Mouse (Mus musculus) MEL (cell line): ENCODE measurements at regions not wholly inside any gene's neighbourhood (a gene's known extent, or its start where the extent isn't known, plus 50 kb on each side); places are given as distances from the start of the nearest gene placed in this dataset.

Experiments used
- DNase-seq: peaks from one replicate; pipeline ENCODE4 v3.0.0; 2011; ENCODE audit warnings: low read depth, low spot score
- H3K27ac ChIP-seq: 2 replicates; pipeline ENCODE4 v1.5.1; 2012; ENCODE audit warnings: low read depth, mild to moderate bottlenecking, control low read depth, low read length, moderate library complexity; ENCODE audit not compliant: control insufficient read depth
- H3K27me3 ChIP-seq, 2 experiments: fragments of 150-350 bp in 1 of 2; sonication (generic) in 1 of 2; 2 replicates each; pipeline ENCODE4 v1.6.1; 2012; ENCODE audit warnings: low read length in 2 of 2, mild to moderate bottlenecking in 2 of 2, improper control_type of control experiment in 1 of 2, moderate library complexity in 1 of 2; ENCODE audit not compliant: insufficient read depth in 2 of 2, control insufficient read depth in 1 of 2
- H3K36me3 ChIP-seq, 2 experiments: 2 replicates each; pipeline ENCODE4 v1.6.1; 2012 to 2014; ENCODE audit warnings: low read length in 2 of 2, improper control_type of control experiment in 1 of 2, inconsistent platforms in 1 of 2, mild to moderate bottlenecking in 1 of 2; ENCODE audit not compliant: insufficient read depth in 2 of 2, control insufficient read depth in 1 of 2
- H3K4me1 ChIP-seq, 2 experiments: fragments of 150-350 bp in 1 of 2; sonication (generic) in 1 of 2; 2 replicates each; pipeline ENCODE4 v1.6.1; 2012; ENCODE audit warnings: low read length in 2 of 2, improper control_type of control experiment in 1 of 2, mild to moderate bottlenecking in 1 of 2; ENCODE audit not compliant: insufficient read depth in 2 of 2, control insufficient read depth in 1 of 2
- H3K4me3 ChIP-seq, 2 experiments: fragments of 150-350 bp in 1 of 2; sonication (generic) in 1 of 2; 2 replicates each; pipeline ENCODE4 v1.5.1; 2012; ENCODE audit warnings: low read depth in 2 of 2, low read length in 2 of 2, mild to moderate bottlenecking in 2 of 2, moderate library complexity in 2 of 2, control low read depth in 1 of 2, improper control_type of control experiment in 1 of 2; ENCODE audit not compliant: control insufficient read depth in 1 of 2, insufficient read depth in 1 of 2
- H3K79me2 ChIP-seq: 2 replicates; pipeline ENCODE4 v1.6.1; 2012; ENCODE audit warnings: mild to moderate bottlenecking, low read length, moderate library complexity; ENCODE audit not compliant: control insufficient read depth, poor library complexity, insufficient read depth
- H3K9ac ChIP-seq: 2 replicates; pipeline ENCODE4 v1.6.1; 2012; ENCODE audit warnings: low read depth, mild to moderate bottlenecking, control low read depth, low read length, moderate library complexity; ENCODE audit not compliant: control insufficient read depth, poor library complexity, severe bottlenecking
- H3K9me3 ChIP-seq: fragments of 150-350 bp; sonication (generic); replicated peaks from 2 replicates; pipeline ENCODE4 v1.6.1; 2012; ENCODE audit warnings: mild to moderate bottlenecking, low read length, improper control_type of control experiment, moderate library complexity; ENCODE audit not compliant: insufficient read depth
- BHLHE40 ChIP-seq: IDR thresholded peaks from 2 replicates; pipeline ENCODE4 v1.6.1; 2012; ENCODE audit warnings: low read depth, mild to moderate bottlenecking, inconsistent platforms, low read length, improper control_type of control experiment, borderline replicate concordance
- CHD1 ChIP-seq: IDR thresholded peaks from 2 replicates; pipeline ENCODE4 v1.6.1; 2012; ENCODE audit warnings: low read depth, mild to moderate bottlenecking, inconsistent platforms, low read length, improper control_type of control experiment
- CHD2 ChIP-seq: IDR thresholded peaks from 2 replicates; pipeline ENCODE4 v1.6.1; 2011; ENCODE audit warnings: low read length, improper control_type of control experiment
- CTCF ChIP-seq, 3 experiments: IDR thresholded peaks in 2 of 3; conservative IDR thresholded peaks in 1 of 3; 2 replicates each; pipeline ENCODE4 v1.5.1; 2011 to 2012; ENCODE audit warnings: low read length in 3 of 3, low read depth in 2 of 3, mild to moderate bottlenecking in 2 of 3, improper control_type of control experiment in 1 of 3, inconsistent platforms in 1 of 3, mixed read lengths in 1 of 3, moderate library complexity in 1 of 3; ENCODE audit not compliant: control insufficient read depth in 1 of 3, insufficient read depth in 1 of 3, poor library complexity in 1 of 3, severe bottlenecking in 1 of 3
- E2F4 ChIP-seq: IDR thresholded peaks from 2 replicates; pipeline ENCODE4 v1.6.1; 2011; ENCODE audit warnings: low read depth, low read length, improper control_type of control experiment, borderline replicate concordance
- ELF1 ChIP-seq: IDR thresholded peaks from 2 replicates; pipeline ENCODE4 v1.6.1; 2014; ENCODE audit warnings: low read depth, mild to moderate bottlenecking, inconsistent platforms, low read length, improper control_type of control experiment, moderate library complexity
- ETS1 ChIP-seq: IDR thresholded peaks from 2 replicates; pipeline ENCODE4 v1.6.1; 2012; ENCODE audit warnings: low read depth, mild to moderate bottlenecking, inconsistent platforms, low read length, improper control_type of control experiment, moderate library complexity
- GABPA ChIP-seq: IDR thresholded peaks from 2 replicates; pipeline ENCODE4 v1.6.1; 2012; ENCODE audit warnings: low read depth, mild to moderate bottlenecking, inconsistent platforms, low read length, improper control_type of control experiment, moderate library complexity
- GATA1 ChIP-seq: IDR thresholded peaks from 2 replicates; pipeline ENCODE4 v1.6.1; 2011; ENCODE audit warnings: low read depth, low read length, improper control_type of control experiment
- HCFC1 ChIP-seq: IDR thresholded peaks from 2 replicates; pipeline ENCODE4 v1.6.1; 2012; ENCODE audit warnings: low read depth, mild to moderate bottlenecking, inconsistent platforms, low read length, improper control_type of control experiment, moderate library complexity
- JUND ChIP-seq: IDR thresholded peaks from 2 replicates; pipeline ENCODE4 v1.6.1; 2011; ENCODE audit warnings: low read depth, mild to moderate bottlenecking, improper control_type of control experiment, low read length
- KAT2A ChIP-seq: conservative IDR thresholded peaks from 2 replicates; pipeline ENCODE4 v1.6.1; 2012; ENCODE audit warnings: low read depth, low read length, improper control_type of control experiment, inconsistent platforms
- MAFK ChIP-seq: IDR thresholded peaks from 2 replicates; pipeline ENCODE4 v1.6.1; 2011; ENCODE audit warnings: low read depth, mild to moderate bottlenecking, low read length, improper control_type of control experiment, borderline replicate concordance
- MAX ChIP-seq: IDR thresholded peaks from 2 replicates; pipeline ENCODE4 v1.6.1; 2011; ENCODE audit warnings: low read length, improper control_type of control experiment
- MAZ ChIP-seq: IDR thresholded peaks from 2 replicates; pipeline ENCODE4 v1.6.1; 2012; ENCODE audit warnings: low read depth, mild to moderate bottlenecking, inconsistent platforms, low read length, improper control_type of control experiment
- MXI1 ChIP-seq: IDR thresholded peaks from 2 replicates; pipeline ENCODE4 v1.6.1; 2011; ENCODE audit warnings: mild to moderate bottlenecking, low read depth, low read length, improper control_type of control experiment
- MYB ChIP-seq: IDR thresholded peaks from 2 replicates; pipeline ENCODE4 v1.6.1; 2011; ENCODE audit warnings: mild to moderate bottlenecking, low read depth, low read length, improper control_type of control experiment
- MYC ChIP-seq: IDR thresholded peaks from 2 replicates; pipeline ENCODE4 v1.6.1; 2011; ENCODE audit warnings: low read depth, mild to moderate bottlenecking, low read length, improper control_type of control experiment, moderate library complexity
- NELFE ChIP-seq: IDR thresholded peaks from 2 replicates; pipeline ENCODE4 v1.6.1; 2011; ENCODE audit warnings: low read depth, low read length, improper control_type of control experiment
- NRF1 ChIP-seq: IDR thresholded peaks from 2 replicates; pipeline ENCODE4 v1.6.1; 2014; ENCODE audit warnings: low read depth, mild to moderate bottlenecking, inconsistent platforms, low read length, improper control_type of control experiment, moderate library complexity; ENCODE audit not compliant: poor library complexity, insufficient read depth, severe bottlenecking
- POLR2A ChIP-seq, 2 experiments: IDR thresholded peaks; 2 replicates each; pipeline ENCODE4 v1.6.1; 2011 to 2012; ENCODE audit warnings: low read length in 2 of 2, mild to moderate bottlenecking in 2 of 2, control low read depth in 1 of 2, improper control_type of control experiment in 1 of 2, low read depth in 1 of 2, moderate library complexity in 1 of 2; ENCODE audit not compliant: control insufficient read depth in 1 of 2, insufficient read depth in 1 of 2, poor library complexity in 1 of 2
- POLR2AphosphoS2 ChIP-seq: IDR thresholded peaks from 2 replicates; pipeline ENCODE4 v1.6.1; 2011; ENCODE audit warnings: low read length, improper control_type of control experiment
- POLR2AphosphoS5 ChIP-seq: IDR thresholded peaks from 2 replicates; pipeline ENCODE4 v1.6.1; 2012; ENCODE audit warnings: low read depth, borderline replicate concordance, mild to moderate bottlenecking, inconsistent platforms, low read length, moderate library complexity, mixed read lengths
- RAD21 ChIP-seq: IDR thresholded peaks from 2 replicates; pipeline ENCODE4 v1.6.1; 2011; ENCODE audit warnings: mild to moderate bottlenecking, low read depth, low read length, improper control_type of control experiment
- RCOR1 ChIP-seq: IDR thresholded peaks from 2 replicates; pipeline ENCODE4 v1.6.1; 2012; ENCODE audit warnings: low read depth, mild to moderate bottlenecking, inconsistent platforms, low read length, improper control_type of control experiment
- SIN3A ChIP-seq: IDR thresholded peaks from 2 replicates; pipeline ENCODE4 v1.6.1; 2012; ENCODE audit warnings: low read length, improper control_type of control experiment, inconsistent platforms
- SMC3 ChIP-seq: IDR thresholded peaks from 2 replicates; pipeline ENCODE4 v1.6.1; 2011; ENCODE audit warnings: low read depth, low read length, improper control_type of control experiment
- TAL1 ChIP-seq: IDR thresholded peaks from 2 replicates; pipeline ENCODE4 v1.6.1; 2012; ENCODE audit warnings: mild to moderate bottlenecking, inconsistent platforms, low read length, moderate library complexity, mixed read lengths
- TBP ChIP-seq: IDR thresholded peaks from 2 replicates; pipeline ENCODE4 v1.8.0; 2011; ENCODE audit warnings: low read depth, low read length, improper control_type of control experiment
- TCF12 ChIP-seq: IDR thresholded peaks from 2 replicates; pipeline ENCODE4 v1.6.1; 2014; ENCODE audit warnings: low read depth, mild to moderate bottlenecking, inconsistent platforms, low read length, improper control_type of control experiment, moderate library complexity
- UBTF ChIP-seq: IDR thresholded peaks from 2 replicates; pipeline ENCODE4 v1.6.1; 2012; ENCODE audit warnings: low read depth, mild to moderate bottlenecking, inconsistent platforms, low read length, improper control_type of control experiment, moderate library complexity, borderline replicate concordance; ENCODE audit not compliant: insufficient read depth
- USF1 ChIP-seq: IDR thresholded peaks from 2 replicates; pipeline ENCODE4 v1.6.1; 2014; ENCODE audit warnings: low read depth, mild to moderate bottlenecking, inconsistent platforms, low read length, improper control_type of control experiment, moderate library complexity
- USF2 ChIP-seq, 2 experiments: IDR thresholded peaks; 2 replicates each; pipeline ENCODE4 v1.6.1; 2011 to 2012; ENCODE audit warnings: improper control_type of control experiment in 2 of 2, low read length in 2 of 2, borderline replicate concordance in 1 of 2, inconsistent platforms in 1 of 2, low read depth in 1 of 2, mild to moderate bottlenecking in 1 of 2; ENCODE audit not compliant: insufficient read depth in 1 of 2
- ZC3H11A ChIP-seq: IDR thresholded peaks from 2 replicates; pipeline ENCODE4 v1.6.1; 2012; ENCODE audit warnings: low read depth, mild to moderate bottlenecking, inconsistent platforms, low read length, improper control_type of control experiment
- ZKSCAN1 ChIP-seq: IDR thresholded peaks from 2 replicates; pipeline ENCODE4 v1.6.1; 2012; ENCODE audit warnings: low read depth, mild to moderate bottlenecking, inconsistent platforms, low read length, improper control_type of control experiment, moderate library complexity
- ZMIZ1 ChIP-seq: IDR thresholded peaks from 2 replicates; pipeline ENCODE4 v1.6.1; 2012; ENCODE audit warnings: low read depth, mild to moderate bottlenecking, inconsistent platforms, low read length, improper control_type of control experiment, moderate library complexity
- ZNF384 ChIP-seq: IDR thresholded peaks from 2 replicates; pipeline ENCODE4 v1.6.1; 2012; ENCODE audit warnings: low read depth, mild to moderate bottlenecking, inconsistent platforms, low read length, improper control_type of control experiment

DNA sequence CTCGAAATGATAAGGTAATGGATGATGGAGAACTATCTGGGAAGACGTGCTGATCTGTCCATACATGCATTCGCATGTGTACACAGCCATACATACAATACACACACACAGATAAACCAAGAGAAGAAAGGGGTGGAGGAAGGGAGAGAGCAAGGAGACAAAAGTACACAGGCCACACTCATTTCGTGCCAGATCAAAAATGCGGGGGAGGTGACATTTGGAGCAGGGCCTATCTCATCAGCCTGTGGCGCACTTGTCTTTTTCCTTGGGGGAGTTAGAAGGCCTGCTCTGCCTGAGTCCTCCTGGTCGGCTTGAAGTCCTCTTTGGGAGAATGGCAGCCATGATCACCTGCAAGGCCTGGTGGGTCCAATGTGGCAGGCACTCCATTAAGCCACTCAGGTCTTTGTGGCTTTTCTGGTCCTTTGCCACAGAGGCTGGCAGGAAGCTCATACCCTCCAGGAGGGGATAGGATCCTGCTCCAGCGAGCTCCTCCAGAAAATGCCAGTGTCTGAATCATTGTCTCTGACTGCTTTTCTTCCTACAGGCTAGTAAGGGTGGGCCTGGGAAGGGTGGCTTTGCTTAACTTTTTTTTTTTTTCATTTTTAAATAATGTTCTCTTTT is 203.0 kb upstream of the Spdye4c start:
- 0 out of 2 replicates have a peak overlapping the region, but pooled peaks have one; percentile 3 for H3K9ac ChIP-seq
- H3K9me3 ChIP-seq: no peaks in the 10 kb centered on the region
- no peaks in the 10 kb centered on the region for H3K79me2 ChIP-seq
- H3K27ac ChIP-seq: peak overlapping the region; percentile 2; the same call in 1 of the 2 replicates
- H3K27me3 ChIP-seq: no peaks in the 10 kb centered on the region
- peak; percentile 78 for DNase-seq
- peaks cover 14 to 25% of the 10 kb centered on the region in 2 experiments for H3K4me1 ChIP-seq
- H3K4me3 ChIP-seq: no peak overlapping the region
- peaks cover 0 to 29% of the 10 kb centered on the region in 2 experiments; a peak in 2 of 4 replicates for H3K36me3 ChIP-seq
- TF ChIP-seq USF1 (no peak), RAD21 (no peak; the same call in 1 of the 2 replicates), TCF12 (peak; percentile 58), USF2 (IDR thresholded peaks at IDR 0.05; ENCODE audit: borderline replicate concordance in 1 of 2, insufficient read depth in 1 of 2, low read depth in 1 of 2, low read length in 2 of 2) (no peak), GATA1 (peak; percentile 80), MAFK (no peak), E2F4 (no peak), ZNF384 (no peak), MAZ (no peak), SIN3A (peak; percentile 53; the same call in 1 of the 2 replicates), POLR2AphosphoS5 (no peak), NELFE (no peak), CHD2 (peak; percentile 20; the same call in 1 of the 2 replicates), JUND (no peak), HCFC1 (no peak), GABPA (no peak), CTCF (IDR thresholded peaks at IDR 0.05 in 2 of 3, conservative IDR thresholded peaks at IDR 0.05 in 1 of 3; ENCODE audit: control insufficient read depth in 1 of 3, insufficient read depth in 1 of 3, low read depth in 2 of 3, low read length in 3 of 3, poor library complexity in 1 of 3, severe bottlenecking in 1 of 3) (no peak), MXI1 (peak; percentile 68; the same call in 1 of the 2 replicates), UBTF (no peak), ZMIZ1 (no peak), NRF1 (no peak), ETS1 (peak; percentile 64; the same call in 1 of the 2 replicates), SMC3 (peak; percentile 26), CHD1 (no peak), TBP (no peak), TAL1 (no peak; the same call in 1 of the 2 replicates), MAX (no peak; the same call in 1 of the 2 replicates), ZC3H11A (no peak), POLR2A (IDR thresholded peaks at IDR 0.05; ENCODE audit: control insufficient read depth in 1 of 2, insufficient read depth in 1 of 2, low read depth in 1 of 2, low read length in 2 of 2, poor library complexity in 1 of 2) (no peak), MYC (0 out of 2 replicates have a peak, but pooled peaks have one; percentile 15), ZKSCAN1 (no peak), POLR2AphosphoS2 (no peak), ELF1 (no peak), RCOR1 (peak; percentile 49; the same call in 1 of the 2 replicates), KAT2A (no peak), MYB (no peak), BHLHE40 (no peak)
